In the genomic region with DNA sequence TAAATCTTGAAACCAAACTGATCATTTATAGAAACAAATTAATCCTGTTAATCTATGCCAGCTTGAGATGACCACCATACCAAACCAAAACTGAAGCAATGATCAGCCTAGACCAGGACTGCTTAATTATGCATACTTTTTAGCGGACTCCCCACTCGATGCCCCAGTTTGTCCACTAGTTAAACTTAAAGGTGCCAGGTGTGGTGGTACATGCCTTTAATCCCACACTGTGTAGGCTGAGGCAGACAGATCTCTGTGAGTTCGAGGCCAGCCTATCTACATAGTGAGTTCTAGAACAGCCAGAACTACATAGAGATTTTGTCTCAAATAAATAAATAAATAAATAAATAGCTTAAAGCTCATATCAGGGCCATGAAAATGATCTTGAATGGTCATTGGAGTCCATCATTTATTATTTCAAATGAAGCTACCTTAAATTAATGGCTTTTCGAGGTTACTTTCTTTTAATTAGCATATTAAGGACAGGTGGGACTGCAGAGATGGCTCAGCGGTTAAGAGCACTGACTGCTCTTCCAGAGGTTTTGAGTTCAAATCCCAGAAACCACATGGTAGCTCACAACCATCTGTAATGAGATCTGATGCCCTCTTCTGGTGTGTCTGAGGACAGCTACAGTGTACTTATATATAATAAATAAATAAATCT, we compare ENCODE assay signal across 9 mouse cellular contexts. TPM values are rescaled to one million over a fixed set of nuclear protein-coding genes. Genes with fewer than 3 reads are reported as not detected.
DNase-seq lines count a peak whose midpoint lies in the region; ATAC-seq and TF ChIP-seq lines count a peak whose summit lies in the region.
"Had no signal": no experiment of that assay in that cellular context is flagged by ENCODE, and none has a peak within 500 bp of the region (broad histone marks: within the 10 kb centered on the region; RNA-seq: fewer than 3 reads in every experiment).

No protein-coding gene starts in this region.

- no peaks in the 10 kb centered on the region for H3K9me3 ChIP-seq in heart, embryonic 13.5 days
- no peaks in the 10 kb centered on the region for H3K9me3 ChIP-seq in ES-Bruce4 (replicated peaks; ENCODE audit: control insufficient read depth, insufficient read depth, low read length, poor library complexity, severe bottlenecking)
- H3K9me3 ChIP-seq in hindbrain, embryonic 12.5 days (replicated peaks), result no peaks in the 10 kb centered on the region
- no peaks in the 10 kb centered on the region for H3K9me3 ChIP-seq in midbrain, embryonic 12.5 days

- TF ChIP-seq EP300 in ES-Bruce4 (IDR thresholded peaks at IDR 0.05; ENCODE audit: insufficient read depth, low read depth, low read length), result no peak

- H3K36me3 ChIP-seq in heart, embryonic 13.5 days, result peaks cover 23% of the 10 kb centered on the region
- peaks cover 21% of the 10 kb centered on the region for H3K36me3 ChIP-seq in ES-Bruce4 (ENCODE audit: control insufficient read depth, insufficient read depth, low read length, poor library complexity, severe bottlenecking)
- H3K36me3 ChIP-seq in hindbrain, embryonic 12.5 days, result peaks cover 11% of the 10 kb centered on the region
- peaks cover 18% of the 10 kb centered on the region for H3K36me3 ChIP-seq in midbrain, embryonic 12.5 days

- no peak overlapping the region for H3K27ac ChIP-seq in heart, embryonic 13.5 days (replicated peaks)
- no peak overlapping the region for H3K27ac ChIP-seq in ES-Bruce4 (ENCODE audit: insufficient read depth, low read length)
- no peak overlapping the region for H3K27ac ChIP-seq in hindbrain, embryonic 12.5 days
- no peak overlapping the region for H3K27ac ChIP-seq in midbrain, embryonic 12.5 days (replicated peaks)

- intact Hi-C loops in heart, postnatal 10 days (cut with DNase I), result loop anchor here (10.0 kb wide), 1 partner anchor 415 kb away; no protein-coding TSS in a partner anchor

- peaks cover 8% of the 10 kb centered on the region for H3K4me1 ChIP-seq in heart, embryonic 13.5 days
- no peaks in the 10 kb centered on the region for H3K4me1 ChIP-seq in ES-Bruce4 (ENCODE audit: control insufficient read depth, insufficient read depth, low read length)
- peaks cover 7% of the 10 kb centered on the region for H3K4me1 ChIP-seq in hindbrain, embryonic 12.5 days
- H3K4me1 ChIP-seq in midbrain, embryonic 12.5 days, result peaks cover 9% of the 10 kb centered on the region

- DNase-seq in heart, postnatal 10 days, result no peak
- no peak for DNase-seq in ovary, postnatal 10 days (ENCODE audit: low spot score)
- no peak for DNase-seq in layer of hippocampus, adult 18-20 months (ENCODE audit: low spot score in 2 of 2)

- 87% methylated on average over 5 of the region's 5 CpGs for WGBS in heart, embryonic 13.5 days
- 90% methylated on average over 5 of the region's 5 CpGs for WGBS in hindbrain, embryonic 12.5 days
- WGBS in midbrain, embryonic 12.5 days, result 86% methylated on average over 5 of the region's 5 CpGs

- H3K4me2 ChIP-seq in heart, embryonic 13.5 days, result peak overlapping the region; percentile 85
- H3K4me2 ChIP-seq in hindbrain, embryonic 12.5 days (replicated peaks), result peak overlapping the region; percentile 80
- H3K4me2 ChIP-seq in midbrain, embryonic 12.5 days (replicated peaks), result peak overlapping the region; percentile 80

- no peak for TF ChIP-seq POLR2A in ES-Bruce4 (IDR thresholded peaks at IDR 0.05; ENCODE audit: insufficient read depth, low read length)

- ATAC-seq in heart, embryonic 13.5 days (ENCODE audit: extremely low read depth, insufficient number of reproducible peaks, low FRiP score, low TSS enrichment), result no peak
- 0 out of 2 replicates have a peak, but pooled peaks have one; percentile 7 for ATAC-seq in hindbrain, embryonic 12.5 days (ENCODE audit: low FRiP score)
- ATAC-seq in midbrain, embryonic 12.5 days (ENCODE audit: low FRiP score, low read depth), result no peak
- ATAC-seq in erythroblast, adult 5-6 weeks (replicated peaks; ENCODE audit: low FRiP score, poor library complexity, severe bottlenecking), result no peak

- peak overlapping the region; percentile 74 for H3K4me3 ChIP-seq in heart, embryonic 13.5 days
- H3K4me3 ChIP-seq in ES-Bruce4 (ENCODE audit: low read depth, low read length), result no peak overlapping the region
- no peak overlapping the region for H3K4me3 ChIP-seq in hindbrain, embryonic 12.5 days
- H3K4me3 ChIP-seq in midbrain, embryonic 12.5 days, result no peak overlapping the region

- no peak for TF ChIP-seq CTCF in ES-Bruce4 (IDR thresholded peaks at IDR 0.05; ENCODE audit: low read depth, low read length)

- no peak overlapping the region for H3K9ac ChIP-seq in heart, embryonic 13.5 days
- peak overlapping the region; percentile 93; the same call in 1 of the 2 replicates for H3K9ac ChIP-seq in ES-Bruce4 (ENCODE audit: low read depth, poor library complexity, severe bottlenecking)
- H3K9ac ChIP-seq in hindbrain, embryonic 12.5 days, result no peak overlapping the region
- H3K9ac ChIP-seq in midbrain, embryonic 12.5 days (replicated peaks), result no peak overlapping the region

- peaks cover 6% of the 10 kb centered on the region; the same call in 1 of the 2 replicates for H3K27me3 ChIP-seq in heart, embryonic 13.5 days (replicated peaks)
- H3K27me3 ChIP-seq in ES-Bruce4 (ENCODE audit: control insufficient read depth, insufficient read depth, low read length, poor library complexity, severe bottlenecking), result no peaks in the 10 kb centered on the region
- H3K27me3 ChIP-seq in hindbrain, embryonic 12.5 days, result no peaks in the 10 kb centered on the region
- H3K27me3 ChIP-seq in midbrain, embryonic 12.5 days, result peaks cover 10% of the 10 kb centered on the region

RNA-seq across cellular contexts. Expression of a gene that starts 0.8 kb away (rescaled TPM):
- polyA plus RNA-seq in heart, embryonic 13.5 days (2015; fragmentation: Nextera tagmentation; extraction: Ambion mirVana), result 63.4 and 69.6 TPM in 2 replicates
- 10 to 100 TPM; 90.2 to 93.8 TPM for total RNA-seq in heart, postnatal 10 days (2021)
- 46.5 and 49.6 TPM in 2 replicates for polyA plus RNA-seq in ES-Bruce4 (2011; ENCODE audit: insufficient read depth, insufficient read length, low read depth, missing spikeins)
- polyA plus RNA-seq in hindbrain, embryonic 12.5 days (2016; fragmentation: Nextera tagmentation; extraction: Ambion mirVana), result 41.7 and 43.5 TPM in 2 replicates
- polyA plus RNA-seq in midbrain, embryonic 12.5 days (2016; fragmentation: Nextera tagmentation; extraction: Ambion mirVana), result 45.7 and 48.7 TPM in 2 replicates
- 14.6 and 29.5 TPM in 2 replicates for total RNA-seq in erythroblast, adult 5-6 weeks (2015; ENCODE audit: low replicate concordance)
- 4.2 and 15.3 TPM in 2 replicates for total RNA-seq in erythroblast, adult 5-6 weeks (2017; ENCODE audit: low replicate concordance)
- total RNA-seq in layer of hippocampus, adult 18-20 months (2021), result 10 to 100 TPM; 35.3 to 36.1 TPM

RNA-seq across cellular contexts. Expression of a gene that starts 22.0 kb away (rescaled TPM):
- polyA plus RNA-seq in heart, embryonic 13.5 days (2015; fragmentation: Nextera tagmentation; extraction: Ambion mirVana), result not detected in 2 replicates
- total RNA-seq in heart, postnatal 10 days (2021), result not detected
- polyA plus RNA-seq in ES-Bruce4 (2011; ENCODE audit: insufficient read depth, insufficient read length, low read depth, missing spikeins), result not detected in 2 replicates
- polyA plus RNA-seq in hindbrain, embryonic 12.5 days (2016; fragmentation: Nextera tagmentation; extraction: Ambion mirVana), result not detected in 2 replicates
- polyA plus RNA-seq in midbrain, embryonic 12.5 days (2016; fragmentation: Nextera tagmentation; extraction: Ambion mirVana), result not detected in 2 replicates
- not detected in 2 replicates for total RNA-seq in erythroblast, adult 5-6 weeks (2015; ENCODE audit: low replicate concordance)
- total RNA-seq in erythroblast, adult 5-6 weeks (2017; ENCODE audit: low replicate concordance), result not detected in 2 replicates
- total RNA-seq in layer of hippocampus, adult 18-20 months (2021), result not detected
- total RNA-seq: adrenal gland, postnatal 14 days had no signal

RNA-seq across cellular contexts. Expression of a gene that starts 49.8 kb away (rescaled TPM):
- 4.6 and 5.2 TPM in 2 replicates for polyA plus RNA-seq in heart, embryonic 13.5 days (2015; fragmentation: Nextera tagmentation; extraction: Ambion mirVana)
- total RNA-seq in heart, postnatal 10 days (2021), result 1 to 10 TPM; 5.9 to 8.4 TPM
- polyA plus RNA-seq in ES-Bruce4 (2011; ENCODE audit: insufficient read depth, insufficient read length, low read depth, missing spikeins), result 109 and 112 TPM in 2 replicates
- 8.6 TPM in 2 replicates for polyA plus RNA-seq in hindbrain, embryonic 12.5 days (2016; fragmentation: Nextera tagmentation; extraction: Ambion mirVana)
- 20.3 and 22.0 TPM in 2 replicates for polyA plus RNA-seq in midbrain, embryonic 12.5 days (2016; fragmentation: Nextera tagmentation; extraction: Ambion mirVana)
- total RNA-seq in erythroblast, adult 5-6 weeks (2015; ENCODE audit: low replicate concordance), result 0.19 and 3.6 TPM in 2 replicates
- 3.9 and 4.5 TPM in 2 replicates for total RNA-seq in erythroblast, adult 5-6 weeks (2017; ENCODE audit: low replicate concordance)
- total RNA-seq in layer of hippocampus, adult 18-20 months (2021), result 10 to 100 TPM; 28.2 to 30.0 TPM
